Mouse (Mus musculus): ENCODE data around the gene Exoc4. TPM values are rescaled to one million over a fixed set of nuclear protein-coding genes. Genes with fewer than 3 reads are reported as not detected.

The Exoc4 gene
- total RNA-seq, 1 experiment from 2014 or later = 54.8 TPM

DNA sequence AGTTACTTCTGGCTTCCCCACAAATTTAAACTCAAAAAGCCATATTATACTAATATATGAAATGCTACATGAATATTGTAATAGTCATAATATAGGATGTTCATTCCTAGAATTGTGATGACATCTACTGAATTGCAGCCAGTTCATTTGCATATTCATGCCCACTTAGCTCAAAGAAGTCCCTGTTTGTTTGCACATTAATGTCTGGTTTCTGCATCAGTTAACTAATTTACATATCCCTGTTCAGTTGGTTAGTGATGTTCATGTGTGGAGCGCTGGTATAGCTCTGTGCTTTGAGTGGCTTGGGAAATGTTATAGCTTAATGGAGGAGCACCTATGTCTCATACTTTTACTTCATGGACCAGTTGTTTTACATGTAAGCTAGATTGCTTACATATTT is 206.4 kb downstream of the Exoc4 start:
- no peak for ATAC-seq (ENCODE audit: extremely low read depth, insufficient number of reproducible peaks, low FRiP score, poor library complexity, severe bottlenecking)

- no peak for ATAC-seq (ENCODE audit: extremely low read depth, insufficient number of reproducible peaks, low FRiP score, poor library complexity, severe bottlenecking)
These were observed 216.0 kb downstream of the Exoc4 start for GRCm38 (mm10) chr6:33464862-33465261.

DNA sequence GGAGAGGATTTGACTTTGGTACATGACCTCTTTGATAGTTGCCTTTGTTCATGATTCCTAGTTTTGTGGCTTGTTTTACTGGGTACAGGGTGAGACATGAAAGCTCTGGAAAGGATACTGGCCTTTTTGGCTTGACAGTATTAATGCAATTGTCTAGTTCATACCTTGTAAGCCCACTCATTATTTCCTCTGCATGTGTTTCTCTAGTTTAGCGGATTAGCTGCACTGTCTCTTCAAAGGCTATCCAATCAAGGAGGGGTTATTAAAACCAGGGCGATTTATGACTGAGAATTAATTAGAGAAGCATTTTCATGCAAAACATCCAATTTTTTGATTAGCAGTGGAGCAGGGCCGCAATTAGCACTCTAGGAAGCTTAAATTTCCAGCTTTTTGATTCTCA is 216.5 kb downstream of the Exoc4 start:
- ATAC-seq (ENCODE audit: extremely low read depth, insufficient number of reproducible peaks, low FRiP score, poor library complexity, severe bottlenecking) = no peak

- ATAC-seq (ENCODE audit: extremely low read depth, insufficient number of reproducible peaks, low FRiP score, poor library complexity, severe bottlenecking) = no peak
These were observed 217.4 kb downstream of the Exoc4 start for GRCm38 (mm10) chr6:33466168-33466839.

DNA sequence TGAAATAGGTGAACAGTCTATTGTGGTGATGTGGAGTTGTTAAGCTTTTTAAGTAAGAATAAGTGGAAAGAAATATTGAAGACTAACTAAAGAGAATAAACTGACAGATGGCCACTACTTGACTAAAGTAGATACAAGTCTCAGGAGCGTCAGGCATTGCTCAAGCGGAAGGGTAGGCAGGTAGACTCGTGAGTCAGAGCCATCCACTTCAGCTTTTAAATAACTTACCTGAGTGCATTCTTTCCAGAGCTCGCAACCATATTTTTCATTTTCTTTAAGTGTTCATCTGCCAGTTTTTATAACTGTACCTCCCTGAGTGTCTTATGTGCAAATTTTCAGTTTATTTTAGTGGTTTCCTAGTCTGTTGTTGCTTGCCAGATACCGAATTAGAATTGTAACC is 219.6 kb downstream of the Exoc4 start:
- ATAC-seq (ENCODE audit: extremely low read depth, insufficient number of reproducible peaks, low FRiP score, poor library complexity, severe bottlenecking) = no peak

- no peak for ATAC-seq (ENCODE audit: extremely low read depth, insufficient number of reproducible peaks, low FRiP score, poor library complexity, severe bottlenecking)
These were observed 227.2 kb downstream of the Exoc4 start for GRCm38 (mm10) chr6:33476134-33476533.

DNA sequence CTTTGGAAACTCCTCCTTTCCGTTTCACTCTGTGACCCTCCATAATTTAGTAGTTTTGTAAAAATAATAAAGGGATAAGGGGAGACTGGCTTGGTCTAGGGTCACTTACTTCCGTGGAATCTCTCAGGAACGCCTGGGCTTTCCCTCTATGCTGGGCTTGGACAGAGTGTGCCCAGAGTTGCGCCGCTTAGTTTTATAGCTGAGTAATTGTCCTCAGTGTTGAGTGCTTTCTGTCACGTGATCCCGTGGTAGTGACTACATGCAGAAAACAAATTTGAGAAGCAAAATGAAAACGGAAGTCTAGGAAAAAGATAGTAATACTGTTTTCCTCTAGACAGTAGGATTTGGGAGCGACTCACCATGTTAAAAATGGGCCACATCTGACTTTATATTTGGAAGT is 235.7 kb downstream of the Exoc4 start:
- no peak for ATAC-seq (ENCODE audit: extremely low read depth, insufficient number of reproducible peaks, low FRiP score, poor library complexity, severe bottlenecking)

DNA sequence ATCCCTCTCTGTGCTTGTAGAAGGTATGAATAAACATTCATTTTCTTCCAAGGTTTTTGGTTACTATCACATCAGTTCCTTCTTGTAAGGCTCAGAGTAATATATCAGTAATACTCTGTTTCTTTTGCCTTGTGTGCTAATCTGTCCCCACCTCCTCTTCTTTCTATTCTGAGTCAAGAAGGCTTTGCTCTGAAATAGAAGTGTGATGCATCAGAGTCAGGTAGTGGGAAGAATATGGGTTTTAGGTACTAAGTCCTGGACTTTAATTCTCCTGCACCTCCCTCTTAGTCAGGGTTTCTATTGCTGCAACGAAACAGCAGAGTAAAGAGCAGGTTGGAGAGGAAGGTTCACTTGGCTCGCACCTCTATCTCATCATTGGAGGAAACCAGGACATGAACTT is 240.9 kb downstream of the Exoc4 start:
- ATAC-seq (ENCODE audit: extremely low read depth, insufficient number of reproducible peaks, low FRiP score, poor library complexity, severe bottlenecking) = no peak

DNA sequence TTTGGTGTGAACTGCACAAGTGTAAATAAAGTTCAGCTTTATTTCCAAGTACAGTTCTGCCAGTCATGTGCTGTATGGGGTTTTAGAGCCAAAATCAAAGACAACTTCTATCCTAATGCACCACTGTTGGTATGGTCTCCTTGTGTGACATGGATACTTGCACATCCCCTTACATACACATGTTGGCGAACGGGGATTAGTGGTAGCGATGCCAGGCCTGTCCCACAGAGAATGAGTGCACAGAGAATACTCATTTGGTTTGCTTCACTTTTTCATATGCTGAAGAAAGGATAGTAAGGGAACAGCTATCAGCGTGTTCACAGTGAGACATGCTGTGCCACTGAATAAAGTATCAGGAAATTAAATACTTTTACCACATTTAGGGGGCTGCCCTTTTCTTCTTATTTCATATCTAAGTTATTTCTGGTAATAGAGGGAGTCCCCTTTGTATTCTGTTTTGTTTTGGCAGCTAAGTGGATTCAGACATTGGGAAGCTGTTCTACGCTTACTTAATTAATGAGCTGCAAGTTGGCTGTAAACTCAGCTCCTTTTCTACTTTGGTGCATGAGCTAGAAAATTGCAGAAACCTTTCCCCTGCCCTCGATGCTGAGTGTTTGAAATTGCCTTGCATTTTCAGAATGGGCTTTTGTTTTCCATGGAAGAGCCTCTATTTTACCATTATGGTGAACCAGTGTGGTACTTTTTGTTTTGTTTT is 247.4 kb downstream of the Exoc4 start:
- no peak for ATAC-seq (ENCODE audit: extremely low read depth, insufficient number of reproducible peaks, low FRiP score, poor library complexity, severe bottlenecking)

DNA sequence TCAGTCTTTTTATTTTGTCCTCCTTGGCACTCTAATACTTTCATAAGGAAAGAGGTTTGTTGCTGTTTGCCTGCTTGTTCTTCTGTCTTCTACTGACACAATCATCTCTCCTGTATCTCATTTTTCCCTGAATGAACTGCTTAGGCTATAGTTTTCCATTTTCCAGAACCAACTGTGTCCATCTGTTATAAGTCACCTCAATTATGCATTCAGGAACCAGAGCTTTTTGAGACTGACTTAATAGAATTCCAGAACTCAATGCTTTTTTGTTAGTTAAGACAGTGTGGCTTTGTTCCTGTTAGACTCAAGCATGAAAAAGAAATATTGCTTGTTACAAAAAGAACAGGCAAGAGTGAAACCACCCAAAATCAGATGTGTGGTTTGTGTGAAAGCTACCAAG is 248.5 kb downstream of the Exoc4 start:
- no peak for ATAC-seq (ENCODE audit: extremely low read depth, insufficient number of reproducible peaks, low FRiP score, poor library complexity, severe bottlenecking)

DNA sequence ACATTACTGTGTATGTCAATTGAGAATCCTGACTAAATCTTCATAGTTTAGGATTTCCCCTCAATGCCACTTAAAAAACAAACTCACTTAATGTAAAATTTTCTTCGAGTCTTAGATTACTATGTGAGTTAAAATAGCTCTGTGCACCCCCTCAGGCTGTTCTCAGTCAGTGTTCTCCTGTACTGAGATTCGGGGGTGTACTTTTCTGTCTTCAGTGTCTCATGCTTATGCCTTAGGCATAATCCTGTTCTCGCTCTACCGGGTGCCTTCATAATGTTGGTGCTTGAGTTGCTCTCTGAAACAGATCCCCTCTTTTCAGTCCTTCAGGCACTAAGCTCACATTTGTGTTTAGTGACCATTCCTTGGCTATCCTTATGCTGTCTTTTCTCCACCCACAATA is 253.5 kb downstream of the Exoc4 start:
- ATAC-seq (ENCODE audit: extremely low read depth, insufficient number of reproducible peaks, low FRiP score, poor library complexity, severe bottlenecking) = no peak

- no peak for ATAC-seq (ENCODE audit: extremely low read depth, insufficient number of reproducible peaks, low FRiP score, poor library complexity, severe bottlenecking)
These were observed 254.5 kb downstream of the Exoc4 start for GRCm38 (mm10) chr6:33503381-33503780.

DNA sequence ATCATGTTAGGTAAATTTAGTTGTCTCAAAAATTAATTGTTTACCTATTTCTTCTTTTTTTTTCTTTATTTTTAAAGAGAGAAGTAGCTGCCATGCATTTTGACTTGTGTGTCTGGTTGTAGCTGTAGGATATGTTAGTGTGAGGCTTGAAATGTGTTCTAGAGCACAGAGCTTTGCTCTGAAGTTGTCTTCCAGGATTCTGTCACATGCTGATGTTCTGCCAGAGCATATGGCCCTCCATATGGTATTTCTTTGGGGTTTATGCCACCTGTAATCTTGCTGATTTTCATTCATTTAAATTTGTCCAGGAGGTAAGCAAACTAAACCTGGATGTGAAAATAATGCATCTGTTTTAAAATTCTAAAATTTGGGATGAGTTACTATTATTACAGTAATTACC is 258.2 kb downstream of the Exoc4 start:
- ATAC-seq (ENCODE audit: extremely low read depth, insufficient number of reproducible peaks, low FRiP score, poor library complexity, severe bottlenecking) = no peak

DNA sequence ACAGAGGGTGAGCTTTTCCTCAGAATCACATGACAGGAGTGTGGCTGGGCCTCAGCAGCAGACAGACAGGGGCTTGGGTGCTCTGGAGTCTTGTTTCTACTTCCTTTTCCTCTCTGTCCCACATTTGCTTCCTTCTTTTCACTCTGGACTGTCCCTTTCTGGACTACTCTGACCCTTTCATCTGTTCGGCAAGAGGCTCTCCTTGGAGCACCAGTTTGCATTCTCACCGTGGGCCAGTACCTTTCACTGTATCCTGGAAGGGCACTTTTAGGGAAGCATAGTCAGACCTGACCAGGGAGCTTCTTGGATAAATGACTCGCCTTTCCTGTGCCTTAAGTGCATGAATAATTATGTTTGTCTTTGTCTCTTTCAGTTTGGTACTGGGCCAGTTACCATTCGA is 266.5 kb downstream of the Exoc4 start:
- no peak for ATAC-seq (ENCODE audit: extremely low read depth, insufficient number of reproducible peaks, low FRiP score, poor library complexity, severe bottlenecking)

- no peak for ATAC-seq (ENCODE audit: extremely low read depth, insufficient number of reproducible peaks, low FRiP score, poor library complexity, severe bottlenecking)
These were observed 267.9 kb downstream of the Exoc4 start for GRCm38 (mm10) chr6:33516798-33517197.

DNA sequence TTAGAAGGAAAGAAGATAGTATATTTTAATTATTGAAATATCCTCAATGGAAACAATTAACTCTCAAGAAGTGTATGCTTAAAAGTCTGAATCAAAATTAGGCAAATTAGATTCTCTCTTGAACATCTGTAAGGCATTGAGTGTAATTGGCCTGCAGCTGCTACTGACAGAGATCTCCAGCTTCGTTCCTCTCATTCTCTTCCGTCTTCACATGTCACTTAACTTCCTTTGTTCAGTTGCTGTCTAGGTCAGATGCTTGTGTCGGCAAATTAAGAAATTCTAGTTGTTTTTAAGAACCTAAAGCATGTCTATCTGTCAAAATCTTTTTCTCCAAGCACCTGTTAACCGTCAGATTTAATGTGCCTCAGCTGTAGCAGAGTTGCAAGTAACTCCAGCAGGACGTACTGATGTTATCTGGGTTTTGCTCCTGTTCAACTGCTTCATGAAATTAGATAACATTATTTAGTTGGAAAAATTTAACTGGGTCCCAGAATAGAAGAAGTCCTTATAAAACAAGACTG is 269.1 kb downstream of the Exoc4 start:
- no peak for ATAC-seq (ENCODE audit: extremely low read depth, insufficient number of reproducible peaks, low FRiP score, poor library complexity, severe bottlenecking)

DNA sequence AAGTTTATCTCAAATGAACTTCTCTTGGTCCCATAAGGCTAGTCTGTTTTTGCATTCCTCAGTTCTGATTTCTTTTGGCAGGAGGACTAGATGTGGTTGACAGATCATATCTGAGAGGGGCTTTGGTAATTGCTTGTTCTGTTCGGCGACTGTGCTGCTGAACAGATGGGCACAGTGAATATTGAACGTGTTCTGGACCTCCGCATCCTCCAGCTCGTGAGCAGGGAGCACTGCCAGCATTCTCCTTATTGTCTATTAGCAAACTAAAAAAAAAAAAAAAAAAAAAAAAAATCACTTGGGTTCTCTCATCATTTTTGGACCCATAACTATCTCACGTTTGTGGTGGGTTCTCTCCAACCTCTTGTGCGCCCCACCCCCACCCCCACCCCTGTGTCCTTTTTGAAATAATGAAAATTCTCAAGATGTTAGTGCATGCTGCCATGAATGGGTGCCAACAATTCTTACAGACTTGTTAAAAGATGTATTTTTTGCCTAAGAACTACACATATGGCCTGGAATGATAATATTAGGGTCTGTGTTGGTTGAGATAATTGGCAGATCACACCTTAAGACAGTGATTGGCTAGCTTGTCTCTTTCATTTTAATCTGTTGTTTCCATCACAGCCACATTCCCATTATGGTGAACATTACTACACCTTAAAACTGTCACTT is 276.9 kb downstream of the Exoc4 start:
- no peak for ATAC-seq (ENCODE audit: extremely low read depth, insufficient number of reproducible peaks, low FRiP score, poor library complexity, severe bottlenecking)

- ATAC-seq (ENCODE audit: extremely low read depth, insufficient number of reproducible peaks, low FRiP score, poor library complexity, severe bottlenecking) = no peak
These were observed 291.5 kb downstream of the Exoc4 start for GRCm38 (mm10) chr6:33540356-33540755.

- ATAC-seq (ENCODE audit: extremely low read depth, insufficient number of reproducible peaks, low FRiP score, poor library complexity, severe bottlenecking) = no peak
These were observed 293.8 kb downstream of the Exoc4 start for GRCm38 (mm10) chr6:33542712-33543111.

- ATAC-seq (ENCODE audit: extremely low read depth, insufficient number of reproducible peaks, low FRiP score, poor library complexity, severe bottlenecking) = no peak
These were observed 303.0 kb downstream of the Exoc4 start for GRCm38 (mm10) chr6:33551934-33552333.

Measured in neutrophil, adult 5-6 weeks (primary cell).